Mouse (Mus musculus) embryo, embryonic 11.5 days (tissue): Measurements from ENCODE around the gene Lsm2.
"Not testable (repeated sequence)": the region's sequence is repeated elsewhere in the genome, so short reads cannot be mapped to it uniquely, and the experiment has no call there.

Experiments
- DNase-seq: peaks from one replicate; pipeline ENCODE4 v3.0.0-alpha.2; 2012; ENCODE audit warnings: low read depth, low spot score

Gene Lsm2

DNA sequence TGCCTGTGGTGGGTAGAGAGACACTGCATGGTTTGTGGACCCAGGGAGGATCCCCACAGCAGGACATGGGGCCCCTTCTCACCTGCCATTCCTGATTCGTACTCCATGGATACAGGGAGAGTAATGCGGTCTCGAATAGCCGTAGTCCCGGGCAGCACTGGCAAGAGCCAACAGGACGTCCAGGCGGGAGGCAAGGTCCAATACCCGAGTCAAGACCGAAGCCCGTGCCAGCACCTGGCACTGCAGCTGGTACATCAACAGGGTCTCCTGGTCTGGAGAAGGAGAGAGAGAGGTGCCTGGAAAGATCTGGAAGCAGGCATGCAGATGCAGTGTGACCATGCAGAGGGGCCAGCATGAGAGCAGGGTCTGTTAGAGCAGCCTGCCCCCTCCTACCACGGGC lies 49.6 kb downstream of the Lsm2 start:
- DNase-seq = no peak

DNA sequence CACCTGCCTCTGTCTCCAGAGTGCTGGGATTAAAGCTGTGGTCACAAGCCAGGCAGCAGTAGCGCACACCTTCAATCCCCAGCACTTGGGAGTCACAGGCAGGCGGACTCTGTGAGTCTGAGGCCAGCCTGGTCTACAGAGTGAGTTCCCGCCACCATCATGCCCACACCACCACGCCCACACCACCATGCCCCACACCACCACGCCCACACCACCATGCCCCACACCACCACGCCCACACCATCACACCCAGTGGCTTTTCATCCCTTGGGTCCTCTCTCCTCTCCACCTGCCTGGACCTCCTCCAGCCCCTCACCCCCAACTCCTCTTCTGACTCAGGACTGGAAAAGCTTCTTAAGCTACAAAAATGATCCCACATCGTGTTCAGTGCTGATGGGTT lies 50.2 kb downstream of the Lsm2 start:
- DNase-seq = no peak

DNA sequence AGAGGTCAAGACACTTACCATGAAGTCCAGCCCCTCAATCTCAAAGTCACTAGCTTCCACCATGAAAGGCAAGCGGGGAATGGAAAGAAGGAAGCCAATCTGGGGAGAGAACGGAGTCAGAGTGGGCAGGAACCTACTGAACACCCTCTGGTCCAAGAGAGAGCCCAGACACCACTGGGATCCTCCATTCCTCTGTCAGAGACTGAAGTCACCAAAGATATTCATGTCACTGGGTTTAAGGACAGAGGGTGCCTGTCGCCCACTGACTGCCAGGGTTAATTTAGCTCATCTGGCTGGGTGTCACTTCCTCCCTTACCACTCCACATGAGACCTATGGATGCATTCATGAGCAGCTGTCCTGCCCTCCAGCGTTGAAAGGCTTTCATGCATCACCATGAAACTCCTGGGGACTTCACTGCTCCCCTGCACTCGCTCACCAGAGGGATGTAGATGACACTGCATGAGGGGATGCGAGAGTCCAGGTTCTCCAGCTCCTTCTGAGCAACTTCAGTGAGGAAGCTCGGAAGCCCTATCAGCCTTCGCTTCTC lies 50.7 kb downstream of the Lsm2 start:
- DNase-seq = no peak

DNA sequence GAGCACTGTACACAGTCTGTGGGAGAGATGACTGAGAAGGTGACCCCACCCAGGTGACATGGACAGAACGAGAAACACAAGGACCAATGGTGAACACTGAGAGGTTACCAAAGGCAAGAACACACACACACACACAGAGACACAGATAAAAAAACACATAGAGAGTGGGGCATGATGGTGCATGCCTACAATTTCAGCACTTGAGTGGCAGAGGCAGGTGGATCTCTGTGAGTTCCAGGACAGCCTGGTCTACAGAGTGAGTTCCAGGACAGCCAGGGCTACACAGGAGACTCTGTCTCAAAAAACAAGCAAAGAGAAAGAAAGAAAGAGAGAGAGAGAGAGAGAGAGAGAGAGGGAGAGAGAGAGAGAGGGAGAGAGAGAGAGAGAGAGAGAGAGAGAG lies 52.0 kb downstream of the Lsm2 start:
- DNase-seq = not testable (repeated sequence)

DNA sequence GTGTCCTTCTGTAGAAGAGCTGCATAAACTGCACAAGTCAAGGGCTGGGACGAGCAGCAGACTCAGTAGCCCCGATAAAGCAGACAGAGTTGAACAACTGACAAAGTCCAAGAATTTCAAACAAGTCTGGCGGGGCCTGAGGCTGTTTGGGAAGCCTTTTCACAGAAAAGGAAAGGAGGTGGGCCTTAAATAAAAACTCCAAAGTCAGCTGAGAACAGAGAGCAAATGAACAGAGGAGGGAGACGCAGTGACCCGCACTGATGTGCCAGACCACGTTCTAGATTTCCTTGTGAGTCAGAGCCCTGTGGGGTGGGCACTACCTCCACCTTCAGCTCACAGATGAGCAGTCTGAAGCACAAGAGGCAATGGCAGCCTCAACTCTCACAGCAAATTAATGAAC lies 53.2 kb downstream of the Lsm2 start:
- DNase-seq = no peak
